Mouse (Mus musculus) liver, embryonic 18 days (tissue): ENCODE data around the gene Cers2. TPM values are rescaled to one million over a fixed set of nuclear protein-coding genes. Genes with fewer than 3 reads are reported as not detected.

ENCODE experiments used
- polyA plus RNA-seq: library from polyadenylated mRNA; depleted of rRNA; stranded (reverse); fragments of >200 nt; gene quantifications from 2 replicates; pipeline ENCODE4 v1.2.3, GENCODE M21; 2012; rRNA removed

Gene Cers2
- 69.0 and 71.4 TPM in 2 replicates for polyA plus RNA-seq

DNA sequence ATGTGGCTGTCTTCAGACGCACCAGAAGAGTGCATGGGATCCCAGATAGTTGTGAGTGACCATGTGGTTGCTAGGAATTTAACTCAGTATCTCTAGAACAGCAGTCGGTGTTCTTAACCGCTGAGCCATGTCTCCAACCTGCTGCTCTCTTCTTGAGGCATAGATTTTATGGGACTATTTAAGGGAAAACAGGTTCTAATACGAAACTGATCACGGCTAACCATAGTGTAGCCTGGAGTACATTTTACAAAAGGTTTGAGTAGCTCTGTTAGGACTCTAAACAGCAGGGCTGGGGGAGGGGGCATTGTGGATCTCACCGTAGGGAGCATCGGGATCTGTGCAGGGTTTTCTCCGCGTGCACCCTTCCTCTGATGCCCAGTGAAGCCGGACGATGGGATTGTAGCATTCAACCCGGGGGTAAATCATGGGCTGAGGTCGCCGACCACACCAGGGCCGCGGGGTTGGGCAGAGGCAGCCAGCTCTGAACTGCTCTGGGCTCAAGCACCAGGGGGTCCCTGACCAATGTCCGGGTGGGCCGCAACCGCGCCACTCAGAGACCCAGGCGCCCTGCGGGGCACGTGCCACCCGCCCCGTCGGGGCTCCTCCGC lies at the start of gene Cers2:
TSS of gene Cers2 (plus strand) at position 306 of the 608 bp plus-strand sequence.

DNA sequence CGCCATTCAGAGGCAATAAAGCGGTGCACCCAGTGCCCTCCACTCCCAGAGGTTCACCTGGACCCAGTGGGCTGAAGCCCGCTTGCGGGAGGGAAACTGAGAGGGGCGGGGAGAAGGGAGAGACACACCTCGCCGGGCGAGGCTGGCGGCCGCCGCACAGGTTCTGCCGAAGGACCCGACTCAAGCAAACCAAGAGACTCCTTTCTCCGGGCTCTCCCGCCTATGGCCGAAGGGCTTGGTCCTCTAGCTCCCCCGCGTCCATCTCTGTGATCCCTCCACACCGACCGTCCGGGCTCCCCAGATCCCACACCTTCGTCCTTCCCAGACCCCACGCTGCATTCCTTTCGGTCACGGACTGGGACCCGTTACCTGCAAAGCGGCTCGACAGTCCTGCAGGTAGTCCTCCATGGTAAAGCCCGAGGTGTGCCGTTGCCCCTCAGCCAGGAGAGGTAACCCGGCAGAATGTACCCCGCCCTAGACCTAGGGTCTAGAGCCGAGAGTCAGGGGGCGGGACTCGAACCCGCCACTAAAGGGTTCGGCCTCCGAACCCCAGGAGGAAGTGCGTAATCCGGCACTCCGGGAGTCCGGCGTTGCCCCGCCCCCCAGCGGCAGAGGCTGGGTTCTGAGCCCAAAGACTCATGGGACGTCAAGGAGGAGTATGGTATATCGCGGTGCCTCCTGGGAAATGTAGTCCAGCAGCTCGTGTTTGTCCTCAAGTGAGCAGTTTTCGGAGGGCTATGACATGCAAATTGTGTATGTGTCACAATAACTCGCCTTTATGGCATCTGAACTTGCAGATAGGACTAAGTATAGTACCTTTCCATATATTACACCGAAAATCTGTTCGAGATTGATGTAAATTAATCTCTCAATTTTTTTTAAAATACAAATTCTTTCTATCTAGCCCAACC lies 33.1 kb upstream of the Cers2 start, which contains the start of the genes Mindy1 and Prune1:
TSS of gene Mindy1 (plus strand) at position 130 of the 911 bp plus-strand sequence.
TSS of gene Prune1 (minus strand) at position 861 of the 911 bp plus-strand sequence.

DNA sequence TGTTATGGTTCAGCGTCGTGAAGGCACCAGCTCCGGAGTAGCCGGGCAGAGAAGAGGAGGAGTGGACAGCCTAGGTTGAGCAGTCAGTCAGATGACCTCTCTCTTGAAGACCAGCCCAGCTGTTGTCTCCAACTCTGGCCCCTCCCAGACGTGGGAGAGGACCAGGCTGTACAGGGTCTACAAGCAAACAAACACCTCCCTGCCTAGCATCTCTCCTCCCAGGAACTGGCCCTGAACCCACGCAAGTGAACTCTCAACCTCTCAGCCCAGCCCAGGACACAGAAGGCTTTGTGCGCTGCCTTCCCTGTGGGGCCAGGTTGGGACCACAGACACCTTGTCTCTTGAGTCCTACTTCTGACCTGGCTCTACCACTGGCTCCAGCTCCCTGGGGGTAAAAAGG lies 7.5 kb upstream of the Cers2 start, which contains the start of gene Anxa9:
TSS of gene Anxa9 (minus strand) at position 77 of the 400 bp plus-strand sequence.

DNA sequence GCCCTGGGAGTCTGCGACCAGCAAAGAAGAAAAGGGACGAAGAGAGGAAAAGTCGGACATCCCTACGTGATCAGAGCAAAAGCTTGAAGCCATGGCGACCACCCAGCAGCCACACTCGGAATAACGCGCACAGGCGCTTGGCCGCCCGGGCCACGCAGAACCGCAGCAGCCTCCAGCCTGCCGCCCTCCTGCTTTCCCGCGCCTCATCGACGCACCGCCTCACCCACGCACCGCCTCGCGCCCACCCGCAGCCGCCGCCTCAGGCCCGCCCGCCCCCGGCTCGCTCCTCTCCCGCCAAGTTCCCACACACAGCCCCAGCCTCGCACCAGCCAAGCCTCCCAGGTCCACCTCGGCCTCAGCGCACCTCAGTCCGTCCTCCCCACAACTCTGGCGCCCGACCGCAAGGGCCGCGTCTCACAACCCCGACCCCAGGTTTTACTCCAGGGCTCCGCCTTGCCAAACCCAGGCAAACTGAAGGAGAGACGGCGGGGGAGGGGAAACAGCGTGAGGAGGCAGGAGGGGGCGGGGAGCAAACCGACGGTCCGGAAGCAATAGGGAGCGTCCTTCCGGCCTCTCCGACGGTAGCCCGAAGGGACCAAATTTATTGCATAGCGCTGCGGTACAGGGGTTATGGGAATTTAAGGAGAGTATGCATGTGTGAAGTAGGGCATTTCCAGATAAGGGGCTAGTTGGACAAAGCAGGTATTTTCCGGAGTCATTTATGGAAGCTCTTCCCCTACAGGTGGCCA lies 42.3 kb downstream of the Cers2 start, which contains the start of gene Setdb1:
TSS of gene Setdb1 (minus strand) at position 502 of the 749 bp plus-strand sequence.

Other genes starting within 250 kb of the Cers2 start
- gene Pip5k1a, start 207.9 kb upstream of the Cers2 start, polyA plus RNA-seq, result 8.4 and 8.5 TPM in 2 replicates
- gene Vps72, start 203.8 kb upstream of the Cers2 start, polyA plus RNA-seq, result 21.2 and 23.2 TPM in 2 replicates
- 0.30 and 0.40 TPM in 2 replicates for gene Tmod4, start 190.3 kb upstream of the Cers2 start, polyA plus RNA-seq
- gene Scnm1, start 180.8 kb upstream of the Cers2 start, polyA plus RNA-seq, result 32.8 and 34.1 TPM in 2 replicates
- 5.0 and 5.1 TPM in 2 replicates for gene Lysmd1, start 180.7 kb upstream of the Cers2 start, polyA plus RNA-seq
- gene Tnfaip8l2, start 172.4 kb upstream of the Cers2 start, polyA plus RNA-seq, result 10.1 and 11.1 TPM in 2 replicates
- gene Sema6c, start 154.3 kb upstream of the Cers2 start, polyA plus RNA-seq, result 1.3 and 1.5 TPM in 2 replicates
- 9.5 and 10.4 TPM in 2 replicates for gene Gabpb2, start 96.9 kb upstream of the Cers2 start, polyA plus RNA-seq
- gene Cdc42se1, start 86.1 kb upstream of the Cers2 start, polyA plus RNA-seq, result 25.1 and 25.3 TPM in 2 replicates
- gene Mllt11, start 82.6 kb upstream of the Cers2 start, polyA plus RNA-seq, result 3.4 and 3.8 TPM in 2 replicates
- 0.08 and 0.09 TPM in 2 replicates for gene Gm128, start 73.2 kb upstream of the Cers2 start, polyA plus RNA-seq
- 0.02 and 0.04 TPM in 2 replicates for gene Bnipl, start 63.6 kb upstream of the Cers2 start, polyA plus RNA-seq
- gene Mindy1, start 33.4 kb upstream of the Cers2 start, polyA plus RNA-seq, result 34.8 and 35.4 TPM in 2 replicates
- gene Prune1, start 32.7 kb upstream of the Cers2 start, polyA plus RNA-seq, result 7.7 and 8.3 TPM in 2 replicates
- 1.6 and 1.8 TPM in 2 replicates for gene Anxa9, start 7.6 kb upstream of the Cers2 start, polyA plus RNA-seq
- 11.2 and 13.2 TPM in 2 replicates for gene Setdb1, start 42.4 kb downstream of the Cers2 start, polyA plus RNA-seq
- gene 4930558C23Rik, start 88.0 kb downstream of the Cers2 start, polyA plus RNA-seq, result not detected in 2 replicates
- gene Arnt, start 119.6 kb downstream of the Cers2 start, polyA plus RNA-seq, result 12.3 and 13.4 TPM in 2 replicates
- gene Ctsk, start 184.5 kb downstream of the Cers2 start, polyA plus RNA-seq, result 1.2 and 1.4 TPM in 2 replicates
- gene Ctss, start 212.0 kb downstream of the Cers2 start, polyA plus RNA-seq, result 48.7 and 63.1 TPM in 2 replicates
- gene Hormad1, start 244.9 kb downstream of the Cers2 start, polyA plus RNA-seq, result not detected in 2 replicates